Mouse (Mus musculus): ENCODE measurements around the gene Xylt1.

The Xylt1 gene

GRCm38 (mm10) chr7:117516896-117517295, 136.1 kb downstream of the Xylt1 start:
- no peak for DNase-seq (ENCODE audit: low spot score in 2 of 2)

GRCm38 (mm10) chr7:117521369-117521768, 140.6 kb downstream of the Xylt1 start:
- DNase-seq (ENCODE audit: low spot score in 2 of 2) = no peak

- no peak for DNase-seq (ENCODE audit: low spot score in 2 of 2)
Observed at GRCm38 (mm10) chr7:117522092-117522635, 141.4 kb downstream of the Xylt1 start.

GRCm38 (mm10) chr7:117524430-117525214, 143.8 kb downstream of the Xylt1 start:
- no peak for DNase-seq (ENCODE audit: low spot score in 2 of 2)

- no peak for DNase-seq (ENCODE audit: low spot score in 2 of 2)
Observed at GRCm38 (mm10) chr7:117525678-117526077, 144.9 kb downstream of the Xylt1 start.

GRCm38 (mm10) chr7:117526570-117526969, 145.8 kb downstream of the Xylt1 start:
- DNase-seq (ENCODE audit: low spot score in 2 of 2) = no peak

- DNase-seq (ENCODE audit: low spot score in 2 of 2) = no peak
Observed at GRCm38 (mm10) chr7:117529787-117530655, 149.2 kb downstream of the Xylt1 start.

GRCm38 (mm10) chr7:117532651-117533050, 151.9 kb downstream of the Xylt1 start:
- no peak for DNase-seq (ENCODE audit: low spot score in 2 of 2)

GRCm38 (mm10) chr7:117533164-117533563, 152.4 kb downstream of the Xylt1 start:
- no peak for DNase-seq (ENCODE audit: low spot score in 2 of 2)

- no peak for DNase-seq (ENCODE audit: low spot score in 2 of 2)
Observed at GRCm38 (mm10) chr7:117539931-117540330, 159.2 kb downstream of the Xylt1 start.

GRCm38 (mm10) chr7:117540413-117540812, 159.6 kb downstream of the Xylt1 start:
- DNase-seq (ENCODE audit: low spot score in 2 of 2) = no peak

- DNase-seq (ENCODE audit: low spot score in 2 of 2) = no peak
Observed at GRCm38 (mm10) chr7:117541056-117541455, 160.3 kb downstream of the Xylt1 start.

GRCm38 (mm10) chr7:117541681-117542080, 160.9 kb downstream of the Xylt1 start:
- DNase-seq (ENCODE audit: low spot score in 2 of 2) = no peak

- no peak for DNase-seq (ENCODE audit: low spot score in 2 of 2)
Observed at GRCm38 (mm10) chr7:117543041-117543440, 162.3 kb downstream of the Xylt1 start.

- no peak for DNase-seq (ENCODE audit: low spot score in 2 of 2)
Observed at GRCm38 (mm10) chr7:117544126-117544525, 163.3 kb downstream of the Xylt1 start.

- DNase-seq (ENCODE audit: low spot score in 2 of 2) = no peak
Observed at GRCm38 (mm10) chr7:117548301-117548700, 167.5 kb downstream of the Xylt1 start.

- DNase-seq (ENCODE audit: low spot score in 2 of 2) = no peak
Observed at GRCm38 (mm10) chr7:117550916-117551549, 170.3 kb downstream of the Xylt1 start.

- no peak for DNase-seq (ENCODE audit: low spot score in 2 of 2)
Observed at GRCm38 (mm10) chr7:117553228-117553627, 172.4 kb downstream of the Xylt1 start.

- no peak for DNase-seq (ENCODE audit: low spot score in 2 of 2)
Observed at GRCm38 (mm10) chr7:117555735-117556134, 175.0 kb downstream of the Xylt1 start.

GRCm38 (mm10) chr7:117558166-117558565, 177.4 kb downstream of the Xylt1 start:
- no peak for DNase-seq (ENCODE audit: low spot score in 2 of 2)

GRCm38 (mm10) chr7:117559051-117559450, 178.3 kb downstream of the Xylt1 start:
- no peak for DNase-seq (ENCODE audit: low spot score in 2 of 2)

- DNase-seq (ENCODE audit: low spot score in 2 of 2) = no peak
Observed at GRCm38 (mm10) chr7:117563939-117564499, 183.2 kb downstream of the Xylt1 start.
